Mouse (Mus musculus) layer of hippocampus, adult 11-12 months (tissue): ENCODE data around the gene Eif3f.

Experiments
- DNase-seq: peaks from one replicate; pipeline ENCODE4 v3.0.0; 2022; ENCODE audit warnings: low spot score

Eif3f gene

DNA sequence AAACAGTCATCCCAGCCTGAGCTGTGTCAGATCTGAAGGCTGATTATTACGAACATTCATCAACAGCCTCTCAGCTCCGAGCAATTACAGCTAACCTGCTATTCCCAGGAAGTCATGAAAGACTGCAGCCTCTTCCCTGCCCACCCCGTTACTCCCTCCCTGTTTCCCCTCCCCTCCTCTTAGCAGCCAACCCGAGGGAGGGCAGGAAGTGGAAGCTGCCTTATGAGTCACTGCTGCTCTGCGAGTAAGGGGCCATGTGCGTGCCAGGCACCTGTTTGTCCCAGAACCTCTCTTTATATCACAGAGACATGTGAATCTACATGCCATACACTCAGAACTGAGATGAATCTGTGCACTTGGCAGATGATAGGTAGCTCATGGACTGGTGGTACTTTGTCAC lies 34.0 kb downstream of the Eif3f start:
- DNase-seq: no peak

DNA sequence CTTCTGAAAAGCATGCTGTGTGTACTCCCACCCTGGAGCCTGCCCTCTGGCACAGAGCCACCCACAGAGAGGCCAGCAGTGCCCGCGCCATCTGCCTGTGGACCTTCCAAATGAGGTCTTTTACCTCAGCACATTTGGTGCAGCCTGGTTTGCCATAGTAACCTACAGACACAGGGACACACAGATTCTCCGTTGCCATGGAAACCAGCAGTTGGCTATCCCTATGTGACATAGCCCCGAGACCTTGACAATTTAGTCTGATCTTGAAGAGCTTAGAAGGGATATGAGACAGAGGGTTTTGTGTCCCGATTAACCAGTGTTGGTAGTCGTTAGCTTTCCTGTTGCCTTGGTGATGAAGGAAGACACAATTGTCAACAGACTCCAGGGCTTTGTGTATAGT lies 38.1 kb downstream of the Eif3f start:
- no peak for DNase-seq

DNA sequence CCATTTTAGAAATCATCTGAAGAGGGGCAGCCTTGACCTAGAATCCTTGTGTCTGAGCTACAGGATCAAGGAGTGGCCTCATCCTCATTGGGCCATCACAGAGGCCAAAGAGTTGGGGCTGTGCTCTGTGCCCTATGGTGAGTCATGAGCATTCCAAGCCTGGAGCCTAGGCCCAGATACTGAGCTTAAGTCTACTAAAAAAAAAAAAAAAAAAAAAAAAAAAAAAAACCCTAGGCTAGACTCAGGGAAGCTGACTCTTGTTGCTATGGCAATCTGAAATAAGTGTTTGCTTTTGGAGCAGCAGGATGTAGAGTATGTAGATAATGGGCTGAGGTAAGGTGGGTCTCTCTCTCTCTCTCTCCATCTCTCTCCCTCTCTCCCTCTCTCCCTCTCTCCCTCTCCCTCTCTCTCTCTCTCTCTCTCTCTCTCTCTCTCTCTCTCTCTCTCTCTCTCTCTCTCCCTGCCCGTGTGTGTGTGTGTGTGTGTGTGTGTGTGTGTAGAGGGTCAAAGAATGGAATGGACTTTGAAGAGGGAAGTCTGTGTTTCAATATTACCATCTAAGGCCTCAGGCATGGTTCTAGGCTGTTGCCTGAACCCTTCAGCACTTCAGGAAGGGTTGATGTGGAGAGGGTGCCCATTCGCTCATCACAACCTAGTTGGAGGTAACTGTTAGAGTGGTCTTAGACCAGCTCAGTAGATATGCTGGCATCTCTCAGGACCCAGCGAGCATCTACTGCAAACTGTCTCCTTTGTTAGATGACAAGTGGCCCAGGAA lies 51.9 kb downstream of the Eif3f start:
- DNase-seq: no peak

DNA sequence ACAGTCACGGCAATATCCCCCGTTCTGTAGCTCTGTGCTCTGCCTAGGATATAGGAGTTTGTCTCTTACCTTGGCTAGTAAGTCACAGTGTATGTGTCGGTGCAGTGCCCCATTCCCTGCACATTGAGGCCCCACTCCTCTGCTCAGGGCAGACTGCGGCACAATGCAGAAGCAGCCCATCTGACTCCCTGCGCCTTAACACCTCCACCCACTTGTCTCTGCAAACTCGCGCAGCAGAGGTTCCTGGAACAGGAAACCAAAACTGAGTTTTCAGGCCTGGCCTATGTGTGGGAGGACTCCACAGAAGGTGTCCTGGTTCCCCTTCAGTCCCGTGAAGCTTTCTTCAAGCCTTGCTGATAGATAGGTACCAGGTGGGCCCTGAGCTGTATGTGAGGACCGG lies 57.0 kb downstream of the Eif3f start:
- DNase-seq: peak; percentile 59
